Mouse (Mus musculus) lung, embryonic 14.5 days (tissue): ENCODE data around the gene Sorbs2. TPM values are rescaled to one million over a fixed set of nuclear protein-coding genes. Genes with fewer than 3 reads are reported as not detected.
A peak's percentile ranks its signal among the peaks of the same experiment; 100 is the strongest.

Experiments used
- ATAC-seq: fragments of 200-750 bp; cut with Nextera tagmentation; 2 replicates; pipeline ENCODE4 v1.8.0; 2017; ENCODE audit warnings: mild to moderate bottlenecking, moderate TSS enrichment, moderate library complexity; ENCODE audit not compliant: insufficient read depth
- DNase-seq: peaks from one replicate; pipeline ENCODE4 v3.0.0-alpha.2; 2015
- H3K27ac ChIP-seq: fragments of 300-500 bp; sonication (generic); 2 replicates; pipeline ENCODE4 v1.5.1; 2014; ENCODE audit warnings: low read depth, mild to moderate bottlenecking, moderate library complexity
- H3K27me3 ChIP-seq: fragments of 300-500 bp; sonication (generic); 2 replicates; pipeline ENCODE4 v1.6.1; 2014; ENCODE audit warnings: low read length, control low read depth; ENCODE audit not compliant: insufficient read depth
- H3K36me3 ChIP-seq: fragments of 300-500 bp; sonication (generic); 2 replicates; pipeline ENCODE4 v1.6.1; 2014; ENCODE audit warnings: control low read depth; ENCODE audit not compliant: insufficient read depth
- H3K4me1 ChIP-seq: fragments of 300-500 bp; sonication (generic); 2 replicates; pipeline ENCODE4 v1.6.1; 2014; ENCODE audit warnings: antibody characterized with exemption, control low read depth; ENCODE audit not compliant: insufficient read depth
- H3K4me2 ChIP-seq: fragments of 300-500 bp; sonication (generic); 2 replicates; pipeline ENCODE4 v1.6.1; 2014; ENCODE audit warnings: mild to moderate bottlenecking
- H3K4me3 ChIP-seq: fragments of 300-500 bp; sonication (generic); 2 replicates; pipeline ENCODE4 v1.5.1; 2014; ENCODE audit warnings: low read depth, low read length
- H3K9ac ChIP-seq: fragments of 300-500 bp; sonication (generic); 2 replicates; pipeline ENCODE4 v1.6.1; 2014
- H3K9me3 ChIP-seq: fragments of 300-500 bp; sonication (generic); 2 replicates; pipeline ENCODE4 v1.6.1; 2016; ENCODE audit warnings: low read depth, low read length, control low read depth
- CTCF ChIP-seq: IDR thresholded peaks from 2 replicates; pipeline ENCODE4 v1.5.1; 2016; ENCODE audit warnings: antibody characterized with exemption, low read depth
- WGBS: fragments of 180-500 bp; shearing (Covaris S2); extraction: QIAGEN DNeasy Blood & Tissue Kit; methylation state at CpG from one replicate; pipeline ENCODE4 v1.1.7; 2014; 5-methylcytosine and 5-hydroxymethylcytosine counted together
- polyA plus RNA-seq: library from polyadenylated mRNA; unstranded; fragments of >200 nt; fragmentation: Nextera tagmentation; extraction: Ambion mirVana; gene quantifications from 2 replicates; pipeline ENCODE4 v1.2.1, GENCODE M21; 2014

Gene Sorbs2
- polyA plus RNA-seq, 1 experiment from 2014 or later, result 23.3 TPM

GRCm38 (mm10) chr8:45579714-45580543 lies 72.3 kb downstream of the Sorbs2 start:
- no peak for ATAC-seq
- WGBS, result 60% methylated on average over 7 of the region's 7 CpGs
- no peak overlapping the region for H3K4me3 ChIP-seq
- DNase-seq, result no peak
- H3K9me3 ChIP-seq, result no peaks in the 10 kb centered on the region
- H3K4me2 ChIP-seq, result no peak overlapping the region
- H3K4me1 ChIP-seq, result no peaks in the 10 kb centered on the region
- H3K27ac ChIP-seq, result no peak overlapping the region
- TF ChIP-seq CTCF, result no peak
- H3K9ac ChIP-seq, result no peak overlapping the region
- no peaks in the 10 kb centered on the region for H3K36me3 ChIP-seq
- no peaks in the 10 kb centered on the region for H3K27me3 ChIP-seq

GRCm38 (mm10) chr8:45580544-45580866 lies 72.9 kb downstream of the Sorbs2 start:
- 39% methylated on average over 3 of the region's 3 CpGs for WGBS

GRCm38 (mm10) chr8:45583856-45584255 lies 76.3 kb downstream of the Sorbs2 start:
- H3K27me3 ChIP-seq, result no peaks in the 10 kb centered on the region
- ATAC-seq (no peak), DNase-seq (no peak)
- no peaks in the 10 kb centered on the region for H3K36me3 ChIP-seq
- H3K9me3 ChIP-seq, result no peaks in the 10 kb centered on the region
- H3K4me2 ChIP-seq, result no peak overlapping the region
- H3K4me3 ChIP-seq, result no peak overlapping the region
- 82% methylated on average over 1 of the region's 1 CpGs for WGBS
- H3K27ac ChIP-seq, result no peak overlapping the region
- H3K4me1 ChIP-seq, result no peaks in the 10 kb centered on the region
- H3K9ac ChIP-seq, result no peak overlapping the region
- no peak for TF ChIP-seq CTCF

More at GRCm38 (mm10) chr8:45580544-45580866, 72.9 kb downstream of the Sorbs2 start:
- Histone ChIP-seq H3K4me1 (no peaks in the 10 kb centered on the region), H3K27ac (no peak overlapping the region), H3K9me3 (no peaks in the 10 kb centered on the region), H3K4me3 (no peak overlapping the region), H3K27me3 (no peaks in the 10 kb centered on the region), H3K4me2 (no peak overlapping the region), H3K9ac (no peak overlapping the region), H3K36me3 (no peaks in the 10 kb centered on the region)
- DNase-seq (no peak), ATAC-seq (no peak)
- no peak for TF ChIP-seq CTCF

GRCm38 (mm10) chr8:45584390-45585052 lies 76.9 kb downstream of the Sorbs2 start:
- Histone ChIP-seq H3K9me3 (no peaks in the 10 kb centered on the region), H3K27ac (no peak overlapping the region), H3K9ac (no peak overlapping the region), H3K4me2 (no peak overlapping the region), H3K4me1 (no peaks in the 10 kb centered on the region), H3K4me3 (no peak overlapping the region), H3K36me3 (no peaks in the 10 kb centered on the region), H3K27me3 (no peaks in the 10 kb centered on the region)
- 80% methylated on average over 9 of the region's 9 CpGs for WGBS
- no peak for ATAC-seq
- DNase-seq, result no peak
- TF ChIP-seq CTCF, result no peak

GRCm38 (mm10) chr8:45585158-45585557 lies 77.6 kb downstream of the Sorbs2 start:
- Histone ChIP-seq H3K27me3 (no peaks in the 10 kb centered on the region), H3K9me3 (no peaks in the 10 kb centered on the region), H3K27ac (no peak overlapping the region), H3K36me3 (no peaks in the 10 kb centered on the region), H3K4me3 (no peak overlapping the region), H3K4me1 (no peaks in the 10 kb centered on the region), H3K9ac (no peak overlapping the region), H3K4me2 (no peak overlapping the region)
- no peak for DNase-seq
- no peak for ATAC-seq
- WGBS, result 42% methylated on average over 4 of the region's 4 CpGs
- no peak for TF ChIP-seq CTCF

- WGBS, result 91% methylated on average over 9 of the region's 9 CpGs
- no peaks in the 10 kb centered on the region for H3K27me3 ChIP-seq
- DNase-seq (no peak), ATAC-seq (no peak)
- no peaks in the 10 kb centered on the region for H3K36me3 ChIP-seq
- no peak overlapping the region for H3K4me3 ChIP-seq
- H3K4me2 ChIP-seq, result no peak overlapping the region
- no peaks in the 10 kb centered on the region for H3K4me1 ChIP-seq
- no peaks in the 10 kb centered on the region for H3K9me3 ChIP-seq
- H3K27ac ChIP-seq, result no peak overlapping the region
- H3K9ac ChIP-seq, result no peak overlapping the region
- no peak for TF ChIP-seq CTCF
Observed at GRCm38 (mm10) chr8:45587011-45587410, 79.4 kb downstream of the Sorbs2 start.

- no peak for TF ChIP-seq CTCF
- ATAC-seq, result no peak
- no peaks in the 10 kb centered on the region for H3K9me3 ChIP-seq
- peak; percentile 28 for DNase-seq
- H3K27ac ChIP-seq, result no peak overlapping the region
- no peak overlapping the region for H3K4me3 ChIP-seq
- WGBS, result 63% methylated on average over 4 of the region's 4 CpGs
- H3K36me3 ChIP-seq, result no peaks in the 10 kb centered on the region
- no peak overlapping the region for H3K4me2 ChIP-seq
- H3K9ac ChIP-seq, result no peak overlapping the region
- no peaks in the 10 kb centered on the region for H3K27me3 ChIP-seq
- H3K4me1 ChIP-seq, result no peaks in the 10 kb centered on the region
Observed at GRCm38 (mm10) chr8:45591888-45592287, 84.3 kb downstream of the Sorbs2 start.
